Mouse (Mus musculus) heart, adult 2 months (tissue): ENCODE measurements around the gene Epas1.

ENCODE experiments used
- CTCF ChIP-seq: fragments of 200-600 bp; IDR thresholded peaks from 2 replicates; pipeline ENCODE4 v1.8.1; 2022; ENCODE audit warnings: antibody characterized with exemption, mild to moderate bottlenecking, moderate library complexity
- POLR2A ChIP-seq: fragments of 200-500 bp; IDR thresholded peaks from 2 replicates; pipeline ENCODE4 v1.6.1; 2011; ENCODE audit warnings: mild to moderate bottlenecking, low read depth, low read length, control low read depth; ENCODE audit not compliant: insufficient read depth

GRCm38 (mm10) chr17:86803653-86804052, 50.2 kb downstream of the Epas1 start:
- TF ChIP-seq CTCF (peak; percentile 66), POLR2A (no peak)
